ENCODE assay signal across 23 mouse cellular contexts in the genomic region with DNA sequence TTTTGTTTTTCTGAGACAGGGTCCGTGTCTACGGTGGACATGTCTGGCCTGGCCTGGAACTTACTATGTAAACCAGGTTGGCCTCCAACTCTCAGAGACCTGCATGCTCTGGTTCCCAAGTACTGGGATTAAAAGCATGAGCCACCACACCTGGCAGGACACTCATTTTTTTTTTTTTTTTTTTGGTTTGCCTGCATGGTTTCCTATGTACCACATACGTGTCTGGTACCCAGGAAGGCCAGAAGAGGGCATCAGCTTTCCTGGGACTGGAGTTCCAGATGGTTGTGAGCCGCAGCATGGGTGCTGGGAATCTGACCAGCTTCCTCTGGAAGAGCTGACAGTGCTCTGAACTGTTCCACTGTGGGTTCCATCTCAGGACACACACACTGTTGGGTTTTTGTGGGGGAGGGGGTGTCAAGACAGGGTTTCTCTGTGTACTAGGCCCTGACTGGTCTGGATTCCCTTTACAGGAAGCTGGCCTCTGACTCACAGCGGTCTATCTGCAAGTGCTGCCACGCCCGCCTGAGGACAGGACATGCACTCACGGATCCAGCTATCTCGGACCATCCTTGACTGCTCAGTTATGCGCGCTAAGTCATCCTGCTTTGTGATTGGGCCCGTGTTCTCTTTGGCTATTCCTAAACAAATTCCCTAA. TPM values are rescaled to one million over a fixed set of nuclear protein-coding genes. Genes with fewer than 3 reads are reported as not detected.
DNase-seq lines count a peak whose midpoint lies in the region; ATAC-seq and TF ChIP-seq lines count a peak whose summit lies in the region.
"Had no signal": no experiment of that assay in that cellular context is flagged by ENCODE, and none has a peak within 500 bp of the region (broad histone marks: within the 10 kb centered on the region; RNA-seq: fewer than 3 reads in every experiment).

No protein-coding gene starts in this region.

- H3K4me1 ChIP-seq in lung, embryonic 14.5 days (ENCODE audit: insufficient read depth), result peaks cover 16% of the 10 kb centered on the region; the same call in 1 of the 2 replicates

- ATAC-seq in lung, embryonic 14.5 days (ENCODE audit: insufficient read depth), result no peak
- no peak for ATAC-seq in cerebellum, adult (ENCODE audit: insufficient number of reproducible peaks, low FRiP score, low TSS enrichment)
- ATAC-seq: forebrain, embryonic 16.5 days had no signal

- H3K36me3 ChIP-seq in lung, embryonic 14.5 days (ENCODE audit: insufficient read depth), result no peaks in the 10 kb centered on the region
- H3K36me3 ChIP-seq: embryonic facial prominence, embryonic 15.5 days; hindbrain, embryonic 12.5 days; limb, embryonic 10.5 days; lung, embryonic 15.5 days had no signal

- H3K9ac ChIP-seq in lung, embryonic 14.5 days, result no peak overlapping the region
- H3K9ac ChIP-seq: embryonic facial prominence, embryonic 15.5 days; hindbrain, embryonic 12.5 days; lung, embryonic 15.5 days had no signal

- no peak overlapping the region for H3K27ac ChIP-seq in lung, embryonic 14.5 days (ENCODE audit: low read depth)
- H3K27ac ChIP-seq: embryonic facial prominence, embryonic 15.5 days; heart, adult 2 months; hindbrain, embryonic 12.5 days; limb, embryonic 10.5 days; lung, embryonic 15.5 days had no signal

- no peak overlapping the region for H3K4me2 ChIP-seq in lung, embryonic 14.5 days
- H3K4me2 ChIP-seq: embryonic facial prominence, embryonic 15.5 days; hindbrain, embryonic 12.5 days; lung, embryonic 15.5 days had no signal

- 86% methylated on average over 12 of the region's 12 CpGs for WGBS in lung, embryonic 14.5 days

- no peak for DNase-seq in lung, embryonic 14.5 days
- no peak for DNase-seq in lung, postnatal 36 days
- DNase-seq in 416B (ENCODE audit: low read depth) (peak; percentile 91), ES-CJ7 (ENCODE audit: low read depth, low spot score) (peak; percentile 71), ZHBTc4 (ENCODE audit: low read depth, low spot score) (peak; percentile 46)
- DNase-seq in right cerebral cortex, adult 18-20 months, result no peak
- DNase-seq: adrenal gland, postnatal 36 days; cerebellum, adult 11 months; gastrocnemius, postnatal 14 days; heart, adult 2 months; kidney, adult 18-20 months; kidney, postnatal 4 days; midbrain, embryonic 14.5 days; right cerebral cortex, postnatal 14 days; spleen, adult 18-20 months; thymus, postnatal 25 days had no signal

- H3K9me3 ChIP-seq in lung, embryonic 14.5 days (ENCODE audit: low read depth, low read length), result no peaks in the 10 kb centered on the region
- H3K9me3 ChIP-seq: embryonic facial prominence, embryonic 15.5 days; hindbrain, embryonic 12.5 days; lung, embryonic 15.5 days had no signal

- no peak overlapping the region for H3K4me3 ChIP-seq in lung, embryonic 14.5 days (ENCODE audit: low read depth, low read length)
- H3K4me3 ChIP-seq: embryonic facial prominence, embryonic 15.5 days; heart, adult 2 months; hindbrain, embryonic 12.5 days; limb, embryonic 10.5 days; lung, embryonic 15.5 days had no signal

- peaks cover 38% of the 10 kb centered on the region for H3K27me3 ChIP-seq in lung, embryonic 14.5 days (ENCODE audit: insufficient read depth, low read length)

- 0 out of 2 replicates have a peak, but pooled peaks have one; percentile 8 for TF ChIP-seq CTCF in lung, embryonic 14.5 days (IDR thresholded peaks at IDR 0.05; ENCODE audit: low read depth)

RNA-seq across cellular contexts. Expression of gene Tradd, which starts 3.0 kb away (rescaled TPM):
- 24.3 and 26.1 TPM in 2 replicates for polyA plus RNA-seq in lung, embryonic 14.5 days (2014; fragmentation: Nextera tagmentation; extraction: Ambion mirVana)

RNA-seq across cellular contexts. Expression of gene Fbxl8, which starts 3.0 kb away (rescaled TPM):
- polyA plus RNA-seq in lung, embryonic 14.5 days (2014; fragmentation: Nextera tagmentation; extraction: Ambion mirVana), result 3.8 and 4.6 TPM in 2 replicates

RNA-seq across cellular contexts. Expression of gene B3gnt9, which starts 6.5 kb away (rescaled TPM):
- 17.4 and 21.2 TPM in 2 replicates for polyA plus RNA-seq in lung, embryonic 14.5 days (2014; fragmentation: Nextera tagmentation; extraction: Ambion mirVana)

RNA-seq across cellular contexts. Expression of gene Hsf4, which starts 8.1 kb away (rescaled TPM):
- polyA plus RNA-seq in lung, embryonic 14.5 days (2014; fragmentation: Nextera tagmentation; extraction: Ambion mirVana), result 0.33 and 0.34 TPM in 2 replicates
- polyA plus RNA-seq: hindbrain, embryonic 12.5 days; limb, embryonic 10.5 days; neural tube, embryonic 11.5 days had no signal

RNA-seq across cellular contexts. Expression of gene Nol3, which starts 14.5 kb away (rescaled TPM):
- polyA plus RNA-seq in lung, embryonic 14.5 days (2014; fragmentation: Nextera tagmentation; extraction: Ambion mirVana), result 0.61 and 1.1 TPM in 2 replicates

Comparison
In these comparisons a context has a peak if more than half of its experiments do, and no peak if none do; other contexts are left out.
1. DNase-seq: peak in 416B (single experiment), ES-CJ7 (single experiment) and ZHBTc4 (single experiment); none in lung, embryonic 14.5 days (single experiment), lung, postnatal 36 days (single experiment) and right cerebral cortex, adult 18-20 months (single experiment).